Mouse (Mus musculus) MEL (cell line): ENCODE results near the gene Gimap9. TPM values are rescaled to one million over a fixed set of nuclear protein-coding genes. Genes with fewer than 3 reads are reported as not detected.

Source experiments
- DNase-seq: peaks from one replicate; pipeline ENCODE4 v3.0.0; 2011; ENCODE audit warnings: low read depth, low spot score
- H3K27ac ChIP-seq: 2 replicates; pipeline ENCODE4 v1.5.1; 2012; ENCODE audit warnings: low read depth, mild to moderate bottlenecking, control low read depth, low read length, moderate library complexity; ENCODE audit not compliant: control insufficient read depth
- H3K27me3 ChIP-seq, 2 experiments: fragments of 150-350 bp in 1 of 2; sonication (generic) in 1 of 2; 2 replicates each; pipeline ENCODE4 v1.6.1; 2012; ENCODE audit warnings: low read length in 2 of 2, mild to moderate bottlenecking in 2 of 2, improper control_type of control experiment in 1 of 2, moderate library complexity in 1 of 2; ENCODE audit not compliant: insufficient read depth in 2 of 2, control insufficient read depth in 1 of 2
- H3K36me3 ChIP-seq, 2 experiments: 2 replicates each; pipeline ENCODE4 v1.6.1; 2012 to 2014; ENCODE audit warnings: low read length in 2 of 2, improper control_type of control experiment in 1 of 2, inconsistent platforms in 1 of 2, mild to moderate bottlenecking in 1 of 2; ENCODE audit not compliant: insufficient read depth in 2 of 2, control insufficient read depth in 1 of 2
- H3K4me1 ChIP-seq, 2 experiments: fragments of 150-350 bp in 1 of 2; sonication (generic) in 1 of 2; 2 replicates each; pipeline ENCODE4 v1.6.1; 2012; ENCODE audit warnings: low read length in 2 of 2, improper control_type of control experiment in 1 of 2, mild to moderate bottlenecking in 1 of 2; ENCODE audit not compliant: insufficient read depth in 2 of 2, control insufficient read depth in 1 of 2
- H3K4me3 ChIP-seq, 2 experiments: fragments of 150-350 bp in 1 of 2; sonication (generic) in 1 of 2; 2 replicates each; pipeline ENCODE4 v1.5.1; 2012; ENCODE audit warnings: low read depth in 2 of 2, low read length in 2 of 2, mild to moderate bottlenecking in 2 of 2, moderate library complexity in 2 of 2, control low read depth in 1 of 2, improper control_type of control experiment in 1 of 2; ENCODE audit not compliant: control insufficient read depth in 1 of 2, insufficient read depth in 1 of 2
- H3K79me2 ChIP-seq: 2 replicates; pipeline ENCODE4 v1.6.1; 2012; ENCODE audit warnings: mild to moderate bottlenecking, low read length, moderate library complexity; ENCODE audit not compliant: control insufficient read depth, poor library complexity, insufficient read depth
- H3K9ac ChIP-seq: 2 replicates; pipeline ENCODE4 v1.6.1; 2012; ENCODE audit warnings: low read depth, mild to moderate bottlenecking, control low read depth, low read length, moderate library complexity; ENCODE audit not compliant: control insufficient read depth, poor library complexity, severe bottlenecking
- H3K9me3 ChIP-seq: fragments of 150-350 bp; sonication (generic); replicated peaks from 2 replicates; pipeline ENCODE4 v1.6.1; 2012; ENCODE audit warnings: mild to moderate bottlenecking, low read length, improper control_type of control experiment, moderate library complexity; ENCODE audit not compliant: insufficient read depth
- CTCF ChIP-seq, 3 experiments: IDR thresholded peaks in 2 of 3; conservative IDR thresholded peaks in 1 of 3; 2 replicates each; pipeline ENCODE4 v1.5.1; 2011 to 2012; ENCODE audit warnings: low read length in 3 of 3, low read depth in 2 of 3, mild to moderate bottlenecking in 2 of 3, improper control_type of control experiment in 1 of 3, inconsistent platforms in 1 of 3, mixed read lengths in 1 of 3, moderate library complexity in 1 of 3; ENCODE audit not compliant: control insufficient read depth in 1 of 3, insufficient read depth in 1 of 3, poor library complexity in 1 of 3, severe bottlenecking in 1 of 3
- E2F4 ChIP-seq: IDR thresholded peaks from 2 replicates; pipeline ENCODE4 v1.6.1; 2011; ENCODE audit warnings: low read depth, low read length, improper control_type of control experiment, borderline replicate concordance
- GATA1 ChIP-seq: IDR thresholded peaks from 2 replicates; pipeline ENCODE4 v1.6.1; 2011; ENCODE audit warnings: low read depth, low read length, improper control_type of control experiment
- HCFC1 ChIP-seq: IDR thresholded peaks from 2 replicates; pipeline ENCODE4 v1.6.1; 2012; ENCODE audit warnings: low read depth, mild to moderate bottlenecking, inconsistent platforms, low read length, improper control_type of control experiment, moderate library complexity
- JUND ChIP-seq: IDR thresholded peaks from 2 replicates; pipeline ENCODE4 v1.6.1; 2011; ENCODE audit warnings: low read depth, mild to moderate bottlenecking, improper control_type of control experiment, low read length
- NRF1 ChIP-seq: IDR thresholded peaks from 2 replicates; pipeline ENCODE4 v1.6.1; 2014; ENCODE audit warnings: low read depth, mild to moderate bottlenecking, inconsistent platforms, low read length, improper control_type of control experiment, moderate library complexity; ENCODE audit not compliant: poor library complexity, insufficient read depth, severe bottlenecking
- POLR2A ChIP-seq, 2 experiments: IDR thresholded peaks; 2 replicates each; pipeline ENCODE4 v1.6.1; 2011 to 2012; ENCODE audit warnings: low read length in 2 of 2, mild to moderate bottlenecking in 2 of 2, control low read depth in 1 of 2, improper control_type of control experiment in 1 of 2, low read depth in 1 of 2, moderate library complexity in 1 of 2; ENCODE audit not compliant: control insufficient read depth in 1 of 2, insufficient read depth in 1 of 2, poor library complexity in 1 of 2
- POLR2AphosphoS2 ChIP-seq: IDR thresholded peaks from 2 replicates; pipeline ENCODE4 v1.6.1; 2011; ENCODE audit warnings: low read length, improper control_type of control experiment
- POLR2AphosphoS5 ChIP-seq: IDR thresholded peaks from 2 replicates; pipeline ENCODE4 v1.6.1; 2012; ENCODE audit warnings: low read depth, borderline replicate concordance, mild to moderate bottlenecking, inconsistent platforms, low read length, moderate library complexity, mixed read lengths
- TAL1 ChIP-seq: IDR thresholded peaks from 2 replicates; pipeline ENCODE4 v1.6.1; 2012; ENCODE audit warnings: mild to moderate bottlenecking, inconsistent platforms, low read length, moderate library complexity, mixed read lengths
- TCF12 ChIP-seq: IDR thresholded peaks from 2 replicates; pipeline ENCODE4 v1.6.1; 2014; ENCODE audit warnings: low read depth, mild to moderate bottlenecking, inconsistent platforms, low read length, improper control_type of control experiment, moderate library complexity
- UBTF ChIP-seq: IDR thresholded peaks from 2 replicates; pipeline ENCODE4 v1.6.1; 2012; ENCODE audit warnings: low read depth, mild to moderate bottlenecking, inconsistent platforms, low read length, improper control_type of control experiment, moderate library complexity, borderline replicate concordance; ENCODE audit not compliant: insufficient read depth
- ZKSCAN1 ChIP-seq: IDR thresholded peaks from 2 replicates; pipeline ENCODE4 v1.6.1; 2012; ENCODE audit warnings: low read depth, mild to moderate bottlenecking, inconsistent platforms, low read length, improper control_type of control experiment, moderate library complexity
- ZMIZ1 ChIP-seq: IDR thresholded peaks from 2 replicates; pipeline ENCODE4 v1.6.1; 2012; ENCODE audit warnings: low read depth, mild to moderate bottlenecking, inconsistent platforms, low read length, improper control_type of control experiment, moderate library complexity
- polyA plus RNA-seq, 2 experiments: library from polyadenylated mRNA; stranded (reverse) in 1 of 2; unstranded in 1 of 2; fragments of >175 nt in 1 of 2; fragments of >200 nt in 1 of 2; gene quantifications; 2 replicates each; pipeline versions ENCODE4 v1.2.1 to v1.2.4; 2012; ENCODE audit warnings: low replicate concordance in 2 of 2, low read depth in 1 of 2; ENCODE audit not compliant: insufficient read length in 2 of 2, insufficient read depth in 1 of 2, missing spikeins in 1 of 2
- total RNA-seq: library from RNA; depleted of rRNA; stranded (reverse); fragments of 300-350 nt; gene quantifications from 2 replicates; pipeline ENCODE4 v1.2.3, GENCODE M21; 2012; rRNA removed

Gene Gimap9
- total and polyA plus RNA-seq, 3 experiments: 4.8 to 6.2 TPM; not detected in 1

DNA sequence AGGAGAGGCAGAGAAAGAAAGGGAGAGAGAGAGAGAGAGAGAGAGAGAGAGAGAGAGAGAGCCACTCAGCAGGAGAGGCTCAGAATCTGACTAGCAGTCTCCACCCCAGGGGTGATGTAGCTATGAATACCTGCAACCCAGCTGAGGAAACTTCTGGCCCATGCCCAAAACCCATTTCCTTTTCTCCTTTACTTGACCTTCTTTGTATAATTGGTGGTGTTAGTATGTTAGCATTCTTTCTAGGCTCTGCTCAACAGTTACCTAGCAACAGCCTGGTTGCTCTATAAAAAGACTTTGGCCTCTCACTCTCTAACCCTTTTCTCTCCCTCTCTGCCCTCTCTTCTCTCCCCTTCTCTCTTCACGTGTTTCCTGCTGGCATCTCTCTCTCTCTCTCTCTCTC is 49.5 kb downstream of the Gimap9 start:
- Histone ChIP-seq H3K36me3 (no peaks in the 10 kb centered on the region), H3K4me1 (no peaks in the 10 kb centered on the region), H3K27me3 (no peaks in the 10 kb centered on the region), H3K27ac (no peak overlapping the region), H3K79me2 (no peaks in the 10 kb centered on the region), H3K9me3 (no peaks in the 10 kb centered on the region), H3K4me3 (no peak overlapping the region), H3K9ac (no peak overlapping the region)
- TF ChIP-seq TCF12: no peak
- TF ChIP-seq GATA1: no peak
- TF ChIP-seq POLR2AphosphoS5: no peak
- TF ChIP-seq E2F4: no peak
- TF ChIP-seq HCFC1: no peak
- TF ChIP-seq JUND: no peak
- no peak for TF ChIP-seq POLR2AphosphoS2
- TF ChIP-seq TAL1: no peak
- TF ChIP-seq POLR2A (IDR thresholded peaks at IDR 0.05; ENCODE audit: control insufficient read depth in 1 of 2, insufficient read depth in 1 of 2, low read depth in 1 of 2, low read length in 2 of 2, poor library complexity in 1 of 2): no peak
- TF ChIP-seq CTCF (IDR thresholded peaks at IDR 0.05 in 2 of 3, conservative IDR thresholded peaks at IDR 0.05 in 1 of 3; ENCODE audit: control insufficient read depth in 1 of 3, insufficient read depth in 1 of 3, low read depth in 2 of 3, low read length in 3 of 3, poor library complexity in 1 of 3, severe bottlenecking in 1 of 3): no peak
- no peak for TF ChIP-seq ZMIZ1
- TF ChIP-seq NRF1: no peak
- no peak for TF ChIP-seq ZKSCAN1
- no peak for TF ChIP-seq UBTF
- no peak for DNase-seq

DNA sequence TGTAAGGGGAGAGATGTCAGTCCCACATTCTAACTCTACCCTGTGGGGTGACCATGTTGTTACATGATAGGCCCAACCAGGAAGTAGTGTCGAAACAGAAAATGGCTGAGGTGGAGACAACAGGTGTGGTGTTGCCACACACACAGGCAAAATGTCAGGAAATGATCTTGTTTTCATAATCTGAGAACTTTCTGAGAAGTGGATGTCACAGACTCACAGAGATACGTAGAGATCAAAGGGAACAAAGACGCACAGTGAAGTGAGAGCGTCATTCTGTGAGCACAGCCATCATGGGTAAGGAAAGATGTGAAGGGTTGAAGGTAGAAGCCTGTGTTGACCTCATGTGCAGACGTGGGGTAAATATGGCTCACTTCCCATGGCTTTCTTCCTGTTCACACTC is 51.8 kb downstream of the Gimap9 start:
- H3K27ac ChIP-seq: no peak overlapping the region
- H3K9me3 ChIP-seq: no peaks in the 10 kb centered on the region
- no peaks in the 10 kb centered on the region for H3K4me1 ChIP-seq
- no peak for DNase-seq
- no peaks in the 10 kb centered on the region for H3K79me2 ChIP-seq
- H3K9ac ChIP-seq: no peak overlapping the region
- no peaks in the 10 kb centered on the region for H3K27me3 ChIP-seq
- H3K36me3 ChIP-seq: no peaks in the 10 kb centered on the region
- no peak overlapping the region for H3K4me3 ChIP-seq
- TF ChIP-seq POLR2AphosphoS2 (no peak), GATA1 (no peak)

Other genes starting within 250 kb of the Gimap9 start
- 0.85 and 1.0 TPM in 2 replicates for gene Zfp467, start 230.3 kb upstream of the Gimap9 start, total RNA-seq
- gene Zfp467, start 230.3 kb upstream of the Gimap9 start, polyA plus RNA-seq: 1 to 10 TPM in 1 of 2 experiments, not detected in 1; 5.7 TPM
- gene Sspo, start 227.9 kb upstream of the Gimap9 start, total RNA-seq: not detected in 2 replicates
- gene Sspo, start 227.9 kb upstream of the Gimap9 start, polyA plus RNA-seq: not detected
- gene Atp6v0e2, start 138.5 kb upstream of the Gimap9 start, total RNA-seq: not detected in 2 replicates
- gene Atp6v0e2, start 138.5 kb upstream of the Gimap9 start, polyA plus RNA-seq: not detected
- gene Lrrc61, start 121.3 kb upstream of the Gimap9 start, total RNA-seq: not detected in 2 replicates
- not detected for gene Lrrc61, start 121.3 kb upstream of the Gimap9 start, polyA plus RNA-seq
- gene Rarres2, start 103.3 kb upstream of the Gimap9 start, total RNA-seq: not detected in 2 replicates
- gene Rarres2, start 103.3 kb upstream of the Gimap9 start, polyA plus RNA-seq: not detected
- gene Gm45021, start 86.5 kb upstream of the Gimap9 start, total RNA-seq: not detected in 2 replicates
- gene Gm45021, start 86.5 kb upstream of the Gimap9 start, polyA plus RNA-seq: not detected
- gene Repin1, start 82.2 kb upstream of the Gimap9 start, total RNA-seq: not detected in 2 replicates
- not detected for gene Repin1, start 82.2 kb upstream of the Gimap9 start, polyA plus RNA-seq
- not detected in 2 replicates for gene Gm44965, start 82.2 kb upstream of the Gimap9 start, total RNA-seq
- not detected for gene Gm44965, start 82.2 kb upstream of the Gimap9 start, polyA plus RNA-seq
- gene Zfp775, start 74.1 kb upstream of the Gimap9 start, total RNA-seq: not detected in 2 replicates
- gene Zfp775, start 74.1 kb upstream of the Gimap9 start, polyA plus RNA-seq: not detected
- gene AI854703, start 49.4 kb upstream of the Gimap9 start, total RNA-seq: not detected in 2 replicates
- not detected for gene AI854703, start 49.4 kb upstream of the Gimap9 start, polyA plus RNA-seq
- not detected in 2 replicates for gene Gimap8, start 28.9 kb upstream of the Gimap9 start, total RNA-seq
- not detected for gene Gimap8, start 28.9 kb upstream of the Gimap9 start, polyA plus RNA-seq
- 0.12 TPM in 1 of 2 replicates, not detected in the other for gene Gimap4, start 8.4 kb downstream of the Gimap9 start, total RNA-seq
- gene Gimap4, start 8.4 kb downstream of the Gimap9 start, polyA plus RNA-seq: under 1 TPM in 1 of 2 experiments, not detected in 1; 0.25 TPM
- gene Gimap6, start 32.1 kb downstream of the Gimap9 start, total RNA-seq: not detected in 2 replicates
- not detected for gene Gimap6, start 32.1 kb downstream of the Gimap9 start, polyA plus RNA-seq
- not detected in 2 replicates for gene Gm28053, start 42.5 kb downstream of the Gimap9 start, total RNA-seq
- gene Gm28053, start 42.5 kb downstream of the Gimap9 start, polyA plus RNA-seq: not detected
- not detected in 2 replicates for gene Gimap7, start 42.5 kb downstream of the Gimap9 start, total RNA-seq
- gene Gimap7, start 42.5 kb downstream of the Gimap9 start, polyA plus RNA-seq: not detected
- gene Gimap1, start 62.9 kb downstream of the Gimap9 start, total RNA-seq: not detected in 2 replicates
- not detected for gene Gimap1, start 62.9 kb downstream of the Gimap9 start, polyA plus RNA-seq
- not detected in 2 replicates for gene Gimap5, start 70.1 kb downstream of the Gimap9 start, total RNA-seq
- not detected for gene Gimap5, start 70.1 kb downstream of the Gimap9 start, polyA plus RNA-seq
- gene Gimap3, start 94.7 kb downstream of the Gimap9 start, total RNA-seq: not detected in 2 replicates
- not detected for gene Gimap3, start 94.7 kb downstream of the Gimap9 start, polyA plus RNA-seq
- gene Tmem176a, start 164.8 kb downstream of the Gimap9 start, total RNA-seq: 3.9 TPM in 2 replicates
- gene Tmem176a, start 164.8 kb downstream of the Gimap9 start, polyA plus RNA-seq: 10 to 100 TPM in 1 of 2 experiments, not detected in 1; 18.5 TPM
- 22.2 and 23.0 TPM in 2 replicates for gene Tmem176b, start 165.4 kb downstream of the Gimap9 start, total RNA-seq
- gene Tmem176b, start 165.4 kb downstream of the Gimap9 start, polyA plus RNA-seq: 10 to 100 TPM in 1 of 2 experiments, not detected in 1; 77.0 TPM
- not detected in 2 replicates for gene Aoc1, start 196.8 kb downstream of the Gimap9 start, total RNA-seq
- not detected for gene Aoc1, start 196.8 kb downstream of the Gimap9 start, polyA plus RNA-seq